Mouse (Mus musculus) spleen, postnatal 4 days (tissue): ENCODE data around the gene Gabrr3.

Source experiments
- DNase-seq, 2 experiments: peaks; one replicate each; pipeline ENCODE4 v3.0.0; 2022; ENCODE audit warnings: low spot score in 2 of 2

Gabrr3 gene

GRCm38 (mm10) chr16:59471637-59472278 lies 64.6 kb downstream of the Gabrr3 start, which contains the start of gene Riox2:
TSS of gene Riox2 (plus strand) at chr16:59471775.
- peak; percentile 85 to 95 for DNase-seq

- DNase-seq = peak in 1 of 2 experiments; percentile 52
Measured at GRCm38 (mm10) chr16:59472546-59472945, 65.4 kb downstream of the Gabrr3 start.

DNA sequence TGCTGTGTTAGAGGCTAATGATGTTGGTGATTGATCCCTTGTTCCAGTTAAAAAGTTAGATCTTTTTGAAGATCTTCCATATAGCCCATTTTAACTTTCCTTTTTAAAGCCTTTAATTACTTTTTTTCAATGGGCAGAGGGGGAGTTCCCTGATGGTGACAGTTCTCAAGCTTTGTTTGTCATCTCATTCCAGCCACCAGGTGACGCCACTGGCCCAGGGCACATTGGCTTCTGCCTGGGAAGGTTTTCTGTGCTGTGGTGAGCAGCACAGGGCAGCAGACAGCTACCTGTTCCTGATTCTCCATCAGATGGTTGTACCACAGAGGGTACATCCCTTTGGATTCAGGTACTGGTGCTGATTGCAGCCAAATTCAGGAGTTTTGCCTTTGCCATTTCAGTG lies 67.7 kb downstream of the Gabrr3 start:
- DNase-seq = peak; percentile 62 to 78

GRCm38 (mm10) chr16:59477955-59478354 lies 70.8 kb downstream of the Gabrr3 start:
- peak in 1 of 2 experiments; percentile 13 for DNase-seq

DNA sequence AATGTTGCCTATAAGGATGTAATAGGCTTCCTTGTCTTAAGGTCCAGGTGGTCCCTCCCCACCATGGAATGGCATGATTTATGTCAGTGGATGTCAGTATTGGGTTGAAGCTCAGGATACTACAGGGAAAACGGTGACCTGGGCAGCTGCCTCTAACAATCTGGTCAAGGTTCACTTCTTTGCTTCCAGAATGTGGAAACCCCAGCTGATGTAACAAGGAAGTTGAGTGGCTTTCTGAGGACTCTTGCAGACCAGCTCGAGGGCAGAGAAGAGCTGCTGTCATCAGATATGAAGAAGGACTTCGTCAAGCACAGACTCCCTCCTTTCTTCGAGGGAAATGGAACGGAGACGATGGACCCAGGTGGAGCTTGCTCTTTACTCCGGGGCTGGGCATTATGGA lies 80.1 kb downstream of the Gabrr3 start:
- DNase-seq = no peak

GRCm38 (mm10) chr16:59487975-59488548 lies 80.9 kb downstream of the Gabrr3 start:
- DNase-seq = no peak

- DNase-seq = no peak
Measured at GRCm38 (mm10) chr16:59493199-59493598, 86.1 kb downstream of the Gabrr3 start.

DNA sequence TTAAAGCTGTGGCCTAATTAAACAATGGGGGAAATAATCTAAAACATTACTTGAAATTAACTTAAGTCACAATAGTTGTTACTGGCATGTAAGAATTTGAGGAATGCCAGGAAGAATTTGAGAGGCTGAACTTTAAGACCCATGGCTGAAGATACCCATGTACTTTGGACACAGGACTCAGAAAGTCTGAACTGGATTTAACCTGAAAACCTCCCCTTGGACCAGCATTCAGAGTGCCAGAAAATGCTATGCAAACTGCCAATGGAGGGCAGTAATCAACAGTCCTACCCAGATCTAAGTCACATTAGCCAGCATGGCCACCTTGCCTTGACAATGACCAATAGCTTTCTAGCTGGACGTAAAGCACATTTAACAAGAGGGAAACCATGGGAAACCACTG lies 90.8 kb downstream of the Gabrr3 start:
- DNase-seq = no peak

GRCm38 (mm10) chr16:59499180-59499579 lies 92.0 kb downstream of the Gabrr3 start:
- DNase-seq = no peak

GRCm38 (mm10) chr16:59509830-59510229 lies 102.7 kb downstream of the Gabrr3 start:
- no peak for DNase-seq
